Mouse (Mus musculus) bone marrow macrophage, adult 2 months (primary cell): ENCODE data around the gene Gpx4.

ENCODE experiments used
- CTCF ChIP-seq: IDR thresholded peaks from 2 replicates; pipeline ENCODE4 v1.5.1; 2012; ENCODE audit warnings: low read depth, mild to moderate bottlenecking, low read length, moderate library complexity
- POLR2A ChIP-seq: IDR thresholded peaks from 2 replicates; pipeline ENCODE4 v1.6.1; 2012; ENCODE audit warnings: mild to moderate bottlenecking, low read depth, low read length, borderline replicate concordance

GRCm38 (mm10) chr10:80020191-80020590 lies 26.8 kb upstream of the Gpx4 start:
- TF ChIP-seq CTCF (no peak), POLR2A (no peak)
